Mouse (Mus musculus): ENCODE results near the gene Tbc1d10b. TPM values are rescaled to one million over a fixed set of nuclear protein-coding genes. Genes with fewer than 3 reads are reported as not detected.
"Not testable (repeated sequence)": the region's sequence is repeated elsewhere in the genome, so short reads cannot be mapped to it uniquely, and the experiment has no call there.

The Tbc1d10b gene
- 10 to 100 TPM; 32.8 to 34.1 TPM for total RNA-seq (2021)
- long read RNA-seq, experiment 1, transcript Tbc1d10b-201 (9 exons, 3,614 nt) = major isoform, 11 of 42 reads
- long read RNA-seq, experiment 1, partial matches to known transcripts = 0 of 42 reads
- long read RNA-seq, experiment 1, other reads (novel, unspliced or antisense) = 31 of 42 reads
- long read RNA-seq, experiment 2, transcript Tbc1d10b-201 (9 exons, 3,614 nt) = major isoform, 20 of 45 reads
- long read RNA-seq, experiment 2, partial matches to known transcripts = 2 of 45 reads
- long read RNA-seq, experiment 2, other reads (novel, unspliced or antisense) = 23 of 45 reads

DNA sequence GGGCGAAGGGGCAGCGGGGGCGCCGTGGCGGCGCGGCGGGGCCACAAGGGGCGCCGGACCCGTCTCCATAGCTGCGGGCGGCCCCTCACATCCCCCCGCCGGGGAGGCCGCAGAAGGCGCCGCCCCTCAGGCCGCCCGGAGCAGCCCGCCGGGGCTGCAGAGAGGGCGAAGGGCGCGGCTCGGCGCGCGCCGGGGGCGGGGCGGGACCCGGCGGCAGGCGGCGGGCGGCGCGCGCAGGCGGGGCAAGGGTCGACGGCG, at the start of gene Tbc1d10b:
Gene Tbc1d10b (minus strand): TSS at position 174 of the 258 bp plus-strand sequence.
- no peak for DNase-seq

DNA sequence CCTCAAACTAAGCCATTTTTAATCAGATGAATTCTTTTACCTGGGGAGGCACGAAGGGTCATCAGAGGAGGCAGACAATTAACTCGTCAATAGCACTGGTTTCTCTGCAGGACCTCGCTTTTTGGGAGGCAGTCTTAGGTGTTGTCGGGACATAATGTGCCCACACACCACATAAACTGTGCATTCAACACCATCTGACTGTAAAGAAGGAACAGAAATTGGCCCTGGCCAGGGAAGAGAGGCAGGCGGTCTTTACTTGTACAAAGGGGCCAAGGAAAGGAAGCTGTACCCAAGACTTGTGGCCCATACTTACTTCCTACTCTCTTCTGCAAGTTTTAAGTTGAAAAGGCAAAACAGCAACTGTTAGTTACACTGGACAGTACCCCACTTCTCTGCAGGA, 48.2 kb upstream of the Tbc1d10b start:
- DNase-seq = no peak

DNA sequence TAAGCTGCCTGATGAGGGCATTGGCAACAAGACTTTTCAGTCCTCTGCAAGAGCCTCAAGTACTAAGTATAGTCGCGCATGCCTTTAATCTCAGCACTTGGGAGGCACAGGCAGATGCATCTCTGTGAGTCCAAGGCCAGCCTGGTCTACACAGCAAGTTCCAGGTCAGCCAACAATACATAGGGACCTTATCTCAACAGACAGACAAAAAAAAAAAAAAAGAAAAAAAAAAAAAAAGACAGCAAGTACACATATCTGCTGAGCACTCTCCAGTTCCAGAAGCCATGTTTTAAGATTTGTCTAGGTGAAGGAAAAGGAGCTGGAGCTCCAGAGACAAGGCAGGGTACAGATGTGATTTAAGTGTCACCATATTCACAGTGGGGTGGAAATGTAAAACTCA, 47.7 kb upstream of the Tbc1d10b start:
- no peak for DNase-seq

DNA sequence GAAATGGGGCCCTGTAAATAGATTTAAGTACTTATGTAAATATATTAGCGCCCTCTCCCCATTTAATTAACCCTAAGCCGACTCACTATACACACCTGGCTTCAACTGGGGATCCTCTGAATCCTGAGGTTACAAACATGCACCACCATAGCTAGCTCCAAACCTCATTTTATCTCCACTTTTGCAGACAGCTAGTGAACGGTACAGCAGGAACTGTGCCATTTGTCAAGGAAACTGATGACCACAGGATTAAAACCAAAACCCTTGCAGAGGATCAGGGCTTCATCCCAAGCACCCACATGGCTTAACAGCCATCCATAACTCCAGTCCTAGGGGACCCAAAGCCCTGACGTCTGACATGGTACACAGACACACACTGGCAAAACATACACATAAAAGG, 46.7 kb upstream of the Tbc1d10b start:
- DNase-seq = no peak

- DNase-seq = peak; percentile 94
These were observed 45.8 kb upstream of the Tbc1d10b start for GRCm38 (mm10) chr7:127253821-127254769.

DNA sequence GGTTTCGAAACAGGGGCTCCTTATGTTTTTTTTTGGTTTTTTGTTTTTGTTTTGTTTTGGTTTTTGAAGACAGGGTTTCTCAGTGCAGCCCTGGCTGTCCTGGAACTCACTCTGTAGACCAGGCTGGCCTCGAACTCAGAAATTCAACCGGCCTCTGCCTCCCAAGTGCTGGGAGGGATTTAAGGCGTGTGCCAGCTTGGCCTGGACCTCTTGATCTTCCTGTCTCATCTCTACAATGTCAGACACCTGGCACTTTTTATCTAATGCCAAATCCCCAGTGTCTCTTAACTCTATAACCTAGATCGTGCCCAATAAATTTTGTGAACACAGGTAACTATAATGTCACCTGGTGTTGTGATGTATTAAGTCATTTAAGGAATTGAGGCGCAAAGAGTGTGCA, 45.1 kb upstream of the Tbc1d10b start:
- no peak for DNase-seq

DNA sequence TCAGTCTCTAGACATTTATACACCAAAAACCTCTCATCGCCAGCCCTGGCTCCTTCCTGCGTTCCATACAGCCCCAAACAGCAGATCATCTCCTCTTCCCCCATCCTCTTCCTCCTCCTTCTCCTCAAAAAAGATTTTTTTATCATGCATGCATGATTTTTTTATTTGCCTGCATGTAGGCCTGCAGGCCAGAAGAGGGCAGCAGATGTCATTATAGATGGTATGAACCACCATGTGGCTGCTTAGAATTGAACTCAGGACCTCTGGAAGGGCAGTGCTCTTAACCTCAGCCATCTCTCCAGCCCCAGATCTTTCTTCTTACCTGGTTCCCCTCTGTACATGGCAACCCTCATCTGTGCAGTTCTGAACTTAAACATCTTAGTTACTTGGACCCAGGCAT, 44.1 kb upstream of the Tbc1d10b start:
- DNase-seq = no peak

DNA sequence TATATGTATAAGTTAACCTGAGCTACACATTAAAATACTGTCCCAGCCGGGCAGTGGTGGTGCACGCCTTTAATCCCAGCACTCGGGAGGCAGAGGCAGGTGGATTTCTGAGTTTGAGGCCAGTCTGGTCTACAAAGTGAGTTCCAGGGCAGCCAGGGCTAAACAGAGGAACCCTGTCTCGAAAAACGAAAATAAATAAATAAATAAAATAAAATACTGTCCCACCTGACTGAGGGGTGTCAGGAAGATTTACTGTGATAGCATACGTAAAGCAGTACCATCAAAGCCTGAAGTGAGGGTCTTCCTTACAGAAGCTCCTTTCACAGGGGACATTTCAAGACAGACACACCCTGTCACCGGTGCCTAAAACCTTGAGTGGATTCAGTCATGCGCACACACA, 42.2 kb upstream of the Tbc1d10b start:
- not testable (repeated sequence) for DNase-seq

DNA sequence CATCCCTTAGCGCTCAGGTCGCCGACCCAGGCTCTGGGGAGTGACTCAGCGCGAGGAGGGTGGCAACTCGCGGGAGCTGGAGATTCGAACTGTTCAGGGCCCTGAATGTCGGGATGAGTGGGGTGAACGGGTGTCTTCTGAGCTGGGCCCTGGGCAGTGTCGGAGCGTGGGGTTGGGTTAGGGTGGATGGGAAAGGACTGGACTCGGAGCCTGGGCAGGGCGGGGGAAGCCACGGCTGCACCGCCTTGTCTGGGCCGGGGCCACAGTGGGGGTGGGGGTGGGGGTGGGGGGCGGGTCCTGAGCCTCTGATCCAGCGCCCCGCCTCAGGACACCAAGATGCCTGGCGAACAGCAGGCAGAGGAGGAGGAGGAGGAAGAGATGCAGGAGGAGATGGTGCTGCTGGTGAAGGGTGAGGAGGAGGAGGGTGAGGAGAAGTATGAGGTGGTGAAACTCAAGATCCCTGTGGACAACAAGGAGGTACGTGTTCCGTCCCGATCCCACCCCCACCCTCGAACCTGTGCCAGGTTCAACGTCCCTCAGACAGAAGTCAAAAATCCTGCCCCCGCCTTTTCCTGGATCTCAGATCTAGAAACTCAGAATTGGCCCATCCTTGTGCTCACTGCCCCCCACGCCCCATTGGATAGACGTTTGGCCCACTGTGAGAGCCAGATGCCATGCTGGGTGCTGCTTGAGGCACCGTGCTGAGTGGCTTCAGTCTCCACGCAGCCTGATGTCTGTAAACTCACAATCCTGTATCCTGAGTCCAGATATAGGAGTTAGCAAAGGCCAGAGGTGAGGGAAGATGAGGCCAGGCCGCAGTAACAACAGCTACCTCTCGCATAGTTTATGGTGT, 36.6 kb upstream of the Tbc1d10b start:
- DNase-seq = peak; percentile 68

DNA sequence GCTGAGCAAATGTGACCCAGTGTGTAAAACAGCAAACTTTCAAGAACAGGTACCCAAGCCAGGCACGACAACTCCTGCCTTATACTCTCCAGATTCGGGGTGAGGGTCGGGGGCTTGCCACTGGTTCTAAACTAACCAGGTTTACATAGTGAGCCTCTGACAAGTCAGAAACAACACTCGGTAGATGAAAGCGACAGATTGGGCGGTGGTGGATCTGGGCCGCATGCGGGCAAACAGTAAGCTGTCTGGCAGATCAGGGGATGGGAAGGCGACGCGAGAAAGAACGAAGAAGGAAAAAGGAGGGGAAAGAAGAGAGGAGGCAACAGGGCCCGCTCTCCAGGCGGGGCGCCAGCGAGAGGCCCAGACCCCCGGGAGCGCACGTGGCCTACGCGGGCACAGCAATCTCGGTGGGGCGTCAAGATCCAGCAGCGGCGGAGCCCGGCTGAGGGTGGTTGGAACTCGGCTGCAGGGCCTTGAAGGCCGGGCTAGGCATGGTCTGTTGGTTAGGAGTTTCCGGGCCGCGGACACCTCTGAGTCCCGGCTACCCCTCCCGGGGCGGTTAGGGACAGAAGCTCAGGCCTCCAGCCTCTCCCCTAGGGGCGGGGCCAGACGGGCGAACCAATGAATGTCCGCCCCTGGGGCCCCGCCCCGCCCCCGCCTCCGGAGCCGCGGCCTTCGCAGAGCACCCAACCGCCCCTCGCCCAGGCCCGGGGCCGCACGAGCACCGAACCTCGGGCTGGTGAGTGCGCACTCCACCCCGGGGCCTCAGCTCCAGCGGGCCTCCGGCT, 35.8 kb upstream of the Tbc1d10b start, which contains the start of gene Zfp771:
Gene Zfp771 (plus strand): TSS at position 405 of the 788 bp plus-strand sequence.
- peak; percentile 97 for DNase-seq

- DNase-seq = no peak
These were observed 35.1 kb upstream of the Tbc1d10b start for GRCm38 (mm10) chr7:127243361-127243867.

DNA sequence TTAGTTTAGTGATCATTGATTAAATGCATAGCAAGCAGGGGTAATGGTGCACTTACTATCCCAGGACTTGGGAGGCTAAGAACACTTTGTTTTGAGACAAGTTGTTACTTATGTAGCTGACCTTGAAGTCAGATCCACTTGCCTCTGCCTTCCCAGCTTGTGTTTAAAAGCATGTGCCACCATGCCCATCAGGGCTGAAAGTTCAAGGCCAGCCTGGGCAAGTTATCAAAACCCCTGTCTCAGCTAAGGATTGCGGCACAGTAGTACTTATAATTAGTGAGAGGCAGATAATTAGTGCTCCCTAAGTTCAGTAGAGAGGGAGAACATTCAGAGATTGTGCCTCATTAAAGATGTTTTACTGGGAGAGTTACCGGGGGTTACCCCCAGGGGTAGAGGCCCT, 26.5 kb upstream of the Tbc1d10b start:
- no peak for DNase-seq

DNA sequence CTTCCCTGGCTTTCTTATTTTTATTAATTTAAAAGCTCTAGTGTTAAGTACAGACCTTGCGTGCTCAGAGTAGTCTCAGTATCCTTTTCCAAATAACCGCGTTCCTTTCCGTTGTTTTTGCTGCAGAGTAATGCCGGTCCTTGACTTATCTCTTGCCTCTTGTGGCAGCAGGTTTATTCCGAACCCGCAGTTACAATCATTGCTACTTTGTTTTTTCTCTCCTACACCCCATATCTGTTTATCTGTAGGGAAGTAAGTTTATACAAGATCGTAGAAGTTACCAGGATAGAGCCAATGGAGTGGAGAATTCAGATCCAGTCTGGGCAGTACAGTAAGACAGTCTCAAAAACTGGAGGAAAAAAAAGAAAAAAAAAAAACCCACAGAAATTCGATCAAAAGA, 25.5 kb upstream of the Tbc1d10b start:
- no peak for DNase-seq

DNA sequence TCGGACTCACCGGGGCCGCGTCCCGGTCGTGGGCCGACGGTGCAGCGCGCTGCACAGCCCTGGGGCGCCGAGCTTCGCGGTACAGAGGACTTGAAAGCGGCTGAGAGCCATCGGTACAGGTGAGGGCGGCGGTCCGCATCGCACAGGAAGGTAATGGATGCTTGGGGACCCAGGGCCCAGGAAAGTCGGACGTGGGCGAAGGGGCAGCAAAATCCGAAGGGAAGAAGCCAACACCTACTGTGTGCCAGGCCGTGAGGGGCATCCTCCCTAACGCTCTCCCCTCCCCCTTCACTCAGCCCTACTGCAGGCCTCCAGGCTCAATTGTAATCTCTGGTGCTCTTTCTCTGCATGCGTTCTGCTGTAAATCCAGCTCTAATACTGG, 25.1 kb upstream of the Tbc1d10b start:
- no peak for DNase-seq

DNA sequence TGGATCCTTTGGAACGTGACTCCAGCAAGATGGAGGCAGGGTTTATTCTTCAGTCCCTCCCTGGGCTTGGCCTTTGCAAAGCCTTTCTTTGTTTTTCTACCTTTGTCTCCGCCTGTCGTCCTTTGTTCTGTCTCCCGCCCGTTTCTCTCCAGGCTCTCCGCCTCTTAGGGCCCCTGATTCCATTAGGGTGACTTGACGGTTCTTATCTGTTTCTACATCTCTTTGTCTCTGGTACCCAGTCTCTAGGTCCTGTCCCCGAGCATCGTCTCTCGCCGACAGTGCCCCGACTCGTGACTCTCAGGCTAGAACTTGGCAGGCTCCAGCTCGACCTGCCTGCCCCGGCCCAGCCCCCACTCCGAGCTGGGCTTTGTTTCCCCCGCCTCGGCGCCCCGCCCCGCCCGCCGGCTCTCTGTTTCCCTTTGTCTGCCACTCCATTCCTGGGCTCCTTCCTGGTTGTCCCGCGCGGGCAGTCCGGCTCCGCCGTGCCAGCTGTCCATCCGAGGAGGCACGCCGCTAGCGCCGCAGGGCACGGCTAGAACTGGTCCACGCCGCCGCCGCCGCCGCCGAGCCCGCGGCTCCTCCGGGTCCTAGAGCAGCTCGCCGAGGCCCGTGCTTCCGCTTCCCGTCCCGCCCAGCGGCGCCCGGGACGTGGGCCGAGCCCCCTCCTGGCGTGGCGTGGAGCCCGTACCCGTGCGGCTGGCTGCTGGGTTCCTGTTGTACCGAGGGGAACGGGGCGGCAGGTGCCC, 24.5 kb upstream of the Tbc1d10b start, which contains the start of the genes Zfp553 and Sept1:
Gene Zfp553 (plus strand): TSS at position 440 of the 746 bp plus-strand sequence.
Gene Sept1 (minus strand): TSS at position 509 of the 746 bp plus-strand sequence.
- DNase-seq = peak; percentile 84

DNA sequence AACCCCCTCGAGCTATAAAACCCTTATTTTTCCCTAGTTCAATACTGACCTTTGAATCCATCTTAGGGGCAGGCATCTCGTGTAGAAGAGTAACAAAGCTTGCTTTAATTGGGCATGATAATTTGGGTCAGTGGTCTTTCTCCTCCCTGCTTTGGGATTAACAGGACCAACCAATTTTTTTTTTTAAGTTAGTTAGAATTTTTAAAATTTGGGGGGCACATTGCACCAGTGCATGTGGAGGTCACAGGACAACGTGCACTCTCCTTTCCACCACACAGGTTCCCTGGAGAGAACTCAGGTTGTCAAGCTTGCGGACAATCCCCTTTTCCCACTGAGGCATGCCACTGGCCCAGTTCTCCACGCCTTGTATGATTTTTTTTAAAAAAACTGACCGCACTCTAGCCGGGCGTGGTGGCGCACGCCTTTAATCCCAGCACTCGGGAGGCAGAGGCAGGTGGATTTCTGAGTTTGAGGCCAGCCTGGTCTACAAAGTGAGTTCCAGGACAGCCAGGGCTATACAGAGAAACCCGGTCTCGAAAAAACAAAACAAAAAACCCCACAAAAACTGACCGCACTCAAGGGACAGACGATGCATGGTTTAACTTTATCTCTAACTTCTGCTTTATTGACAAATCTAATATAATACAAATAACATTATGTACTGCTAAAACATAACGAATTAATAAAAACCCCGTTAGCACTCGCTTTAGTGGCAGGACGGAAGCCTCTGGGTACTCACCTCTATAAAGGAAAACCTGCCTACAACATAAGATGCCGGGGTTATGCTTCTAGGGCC, 23.8 kb upstream of the Tbc1d10b start:
- no peak for DNase-seq

DNA sequence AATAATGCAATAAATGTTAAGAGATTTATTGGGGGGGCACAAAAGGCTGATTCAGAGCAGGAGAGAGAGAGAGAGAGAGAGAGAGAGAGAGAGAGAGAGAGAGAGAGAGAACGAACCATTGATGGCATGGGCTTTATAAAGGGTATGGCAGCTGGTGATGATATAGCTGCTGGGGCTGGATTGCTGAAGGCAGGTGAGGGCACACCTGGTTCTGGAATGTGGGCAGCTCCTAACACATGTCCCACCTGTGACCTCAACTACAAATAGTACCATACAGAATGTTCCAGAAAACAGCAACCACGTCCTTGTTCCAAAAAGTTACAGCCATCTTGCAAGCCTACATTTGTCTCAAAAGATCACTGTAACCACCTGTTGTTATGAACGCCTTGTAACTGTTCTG, 23.1 kb upstream of the Tbc1d10b start:
- no peak for DNase-seq

DNA sequence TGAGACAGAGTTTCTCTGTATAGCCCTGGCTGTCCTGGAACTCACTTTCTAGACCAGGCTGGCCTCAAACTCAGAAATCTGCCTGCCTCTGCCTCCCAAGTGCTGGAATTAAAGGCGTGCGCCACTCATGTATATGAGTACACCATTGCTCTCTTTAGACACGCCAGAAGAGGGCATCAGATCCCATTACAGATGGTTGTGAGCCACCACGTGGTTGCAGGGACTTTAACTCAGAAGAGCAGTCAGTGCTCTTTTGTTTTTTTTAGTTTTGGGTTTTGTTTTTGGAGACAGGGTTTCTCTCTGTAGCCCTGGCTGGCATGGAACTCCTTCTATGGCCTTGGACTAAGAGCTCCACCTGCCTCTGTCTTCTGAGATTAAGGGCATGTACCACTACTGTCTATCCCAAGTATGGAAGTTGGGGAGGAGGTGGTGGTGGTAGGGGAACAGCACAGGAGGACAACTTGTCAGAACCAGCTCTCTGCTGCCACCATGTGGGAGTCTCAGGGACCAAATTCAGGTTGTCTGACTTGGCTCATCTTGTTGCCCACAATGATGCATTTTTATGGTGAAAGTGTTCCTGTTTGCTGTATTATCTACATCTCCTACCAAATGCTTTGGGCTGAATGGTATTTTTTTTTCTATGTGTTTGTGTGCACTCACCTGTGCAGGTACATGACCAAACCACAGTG, 20.5 kb upstream of the Tbc1d10b start:
- DNase-seq = peak; percentile 72

Measured in gastrocnemius, postnatal 25 days (tissue).